26 mouse cellular contexts compared by ENCODE assay signal in genomic region chr9:23236635-23237279, GRCm38 (mm10). TPM values are rescaled to one million over a fixed set of nuclear protein-coding genes. Genes with fewer than 3 reads are reported as not detected.
DNase-seq lines count a peak whose midpoint lies in the region; ATAC-seq lines count a peak whose summit lies in the region.
"Had no signal": no experiment of that assay in that cellular context is flagged by ENCODE, and none has a peak within 500 bp of the region (broad histone marks: within the 10 kb centered on the region; RNA-seq: fewer than 3 reads in every experiment).

No protein-coding gene starts in this region.

- no peaks in the 10 kb centered on the region for H3K36me3 ChIP-seq in forebrain, embryonic 14.5 days (ENCODE audit: control insufficient read depth, insufficient read depth, low read length)
- H3K36me3 ChIP-seq in forebrain, embryonic 13.5 days (ENCODE audit: poor library complexity, severe bottlenecking) = no peaks in the 10 kb centered on the region
- H3K36me3 ChIP-seq in neural tube, embryonic 11.5 days (ENCODE audit: control insufficient read depth, insufficient read depth, low read length) = no peaks in the 10 kb centered on the region
- no peaks in the 10 kb centered on the region for H3K36me3 ChIP-seq in midbrain, embryonic 14.5 days (ENCODE audit: control insufficient read depth, insufficient read depth, low read length)
- H3K36me3 ChIP-seq: kidney, embryonic 15.5 days; liver, embryonic 12.5 days had no signal

- H3K9ac ChIP-seq in forebrain, embryonic 14.5 days (ENCODE audit: low read length) = no peak overlapping the region
- no peak overlapping the region for H3K9ac ChIP-seq in forebrain, embryonic 13.5 days
- no peak overlapping the region for H3K9ac ChIP-seq in neural tube, embryonic 11.5 days (ENCODE audit: low read length)
- no peak overlapping the region for H3K9ac ChIP-seq in midbrain, embryonic 14.5 days (replicated peaks; ENCODE audit: low read length)
- H3K9ac ChIP-seq: kidney, embryonic 15.5 days; limb, embryonic 13.5 days; liver, embryonic 12.5 days had no signal

- no peak overlapping the region for H3K4me3 ChIP-seq in forebrain, embryonic 14.5 days (ENCODE audit: low read depth, low read length)
- H3K4me3 ChIP-seq in forebrain, embryonic 13.5 days = no peak overlapping the region
- H3K4me3 ChIP-seq in neural tube, embryonic 11.5 days (ENCODE audit: low read depth, low read length) = no peak overlapping the region
- no peak overlapping the region for H3K4me3 ChIP-seq in midbrain, embryonic 14.5 days (replicated peaks; ENCODE audit: low read depth, low read length)
- H3K4me3 ChIP-seq: gastrocnemius, adult 2 months; kidney, embryonic 15.5 days; limb, embryonic 13.5 days; liver, embryonic 12.5 days had no signal

- H3K27ac ChIP-seq in forebrain, embryonic 14.5 days (ENCODE audit: low read depth, low read length) = no peak overlapping the region
- no peak overlapping the region for H3K27ac ChIP-seq in forebrain, embryonic 13.5 days
- H3K27ac ChIP-seq in neural tube, embryonic 11.5 days (ENCODE audit: low read depth, low read length) = no peak overlapping the region
- H3K27ac ChIP-seq in midbrain, embryonic 14.5 days (replicated peaks; ENCODE audit: low read depth, low read length) = no peak overlapping the region
- H3K27ac ChIP-seq: gastrocnemius, adult 2 months; kidney, embryonic 15.5 days; limb, embryonic 13.5 days; liver, embryonic 12.5 days had no signal

- no peaks in the 10 kb centered on the region for H3K27me3 ChIP-seq in forebrain, embryonic 14.5 days (replicated peaks; ENCODE audit: control insufficient read depth, insufficient read depth, low read length)
- H3K27me3 ChIP-seq in forebrain, embryonic 13.5 days = no peaks in the 10 kb centered on the region
- H3K27me3 ChIP-seq in neural tube, embryonic 11.5 days (ENCODE audit: control insufficient read depth, insufficient read depth, low read length) = no peaks in the 10 kb centered on the region
- H3K27me3 ChIP-seq in midbrain, embryonic 14.5 days (ENCODE audit: control insufficient read depth, insufficient read depth, low read length) = no peaks in the 10 kb centered on the region
- H3K27me3 ChIP-seq: liver, embryonic 12.5 days had no signal

- no peak for DNase-seq in forebrain, embryonic 14.5 days (ENCODE audit: low spot score)
- DNase-seq in neural tube, embryonic 11.5 days (ENCODE audit: low spot score) = peak; percentile 33
- DNase-seq in neural tube, embryonic 10.5 days (ENCODE audit: extremely low spot score, low spot score) = no peak
- DNase-seq in midbrain, embryonic 14.5 days = peak; percentile 53
- DNase-seq in left cerebral cortex, postnatal 10 days (ENCODE audit: extremely low spot score in 1 of 2, low spot score in 2 of 2) = no peak
- DNase-seq in gastrocnemius, postnatal 36 days = no peak
- DNase-seq in urinary bladder, adult 18-20 months (ENCODE audit: low spot score in 2 of 2) = no peak
- DNase-seq: adrenal gland, postnatal 25 days; cerebellum, adult 9-10 months; gastrocnemius, adult 2 months; kidney, postnatal 36 days; layer of hippocampus, postnatal 36 days; lung, adult 18-20 months; lung, postnatal 10 days; right cerebral cortex, postnatal 25 days; spleen, adult 18-20 months had no signal

- intact Hi-C loops in left cerebral cortex, postnatal 10 days (cut with DNase I) = no loop called here
- intact Hi-C loops in gastrocnemius, postnatal 36 days (cut with DNase I) = no loop called here

- no peaks in the 10 kb centered on the region for H3K4me1 ChIP-seq in forebrain, embryonic 14.5 days (ENCODE audit: control insufficient read depth, insufficient read depth, low read length)
- 0 out of 2 replicates have a peak, but pooled peaks cover 11% of the 10 kb centered on the region for H3K4me1 ChIP-seq in forebrain, embryonic 13.5 days
- H3K4me1 ChIP-seq in neural tube, embryonic 11.5 days (ENCODE audit: control insufficient read depth, insufficient read depth, low read length) = no peaks in the 10 kb centered on the region
- H3K4me1 ChIP-seq in midbrain, embryonic 14.5 days (ENCODE audit: control insufficient read depth, insufficient read depth, low read length) = no peaks in the 10 kb centered on the region
- H3K4me1 ChIP-seq: liver, embryonic 12.5 days had no signal

- ATAC-seq in forebrain, embryonic 14.5 days = peak; percentile 18; the same call in 1 of the 2 replicates
- ATAC-seq in forebrain, embryonic 13.5 days = no peak
- ATAC-seq in neural tube, embryonic 11.5 days (ENCODE audit: insufficient read depth, low FRiP score, low TSS enrichment) = peak; percentile 60
- peak; percentile 46; the same call in 1 of the 2 replicates for ATAC-seq in midbrain, embryonic 14.5 days (ENCODE audit: low FRiP score, low TSS enrichment)
- ATAC-seq: intestine, embryonic 16.5 days; liver, embryonic 12.5 days had no signal

- no peaks in the 10 kb centered on the region for H3K9me3 ChIP-seq in forebrain, embryonic 14.5 days (replicated peaks; ENCODE audit: control insufficient read depth, low read length)
- no peaks in the 10 kb centered on the region for H3K9me3 ChIP-seq in forebrain, embryonic 13.5 days (replicated peaks)
- H3K9me3 ChIP-seq in neural tube, embryonic 11.5 days (ENCODE audit: control insufficient read depth, low read length) = no peaks in the 10 kb centered on the region
- H3K9me3 ChIP-seq in midbrain, embryonic 14.5 days (ENCODE audit: control insufficient read depth, low read length) = no peaks in the 10 kb centered on the region
- H3K9me3 ChIP-seq: kidney, embryonic 15.5 days; liver, embryonic 12.5 days had no signal

- H3K4me2 ChIP-seq in forebrain, embryonic 14.5 days (ENCODE audit: low read length) = no peak overlapping the region
- H3K4me2 ChIP-seq in forebrain, embryonic 13.5 days = no peak overlapping the region
- H3K4me2 ChIP-seq in neural tube, embryonic 11.5 days (ENCODE audit: low read depth) = no peak overlapping the region
- no peak overlapping the region for H3K4me2 ChIP-seq in midbrain, embryonic 14.5 days (ENCODE audit: low read length)
- H3K4me2 ChIP-seq: heart, embryonic 11.5 days; kidney, embryonic 15.5 days; limb, embryonic 13.5 days; liver, embryonic 12.5 days had no signal

- 65% methylated on average over 6 of the region's 6 CpGs for WGBS in forebrain, embryonic 14.5 days
- 65% methylated on average over 6 of the region's 6 CpGs for WGBS in forebrain, embryonic 13.5 days
- 58% methylated on average over 6 of the region's 6 CpGs for WGBS in neural tube, embryonic 11.5 days
- WGBS in midbrain, embryonic 14.5 days = 43% methylated on average over 6 of the region's 6 CpGs

RNA-seq across cellular contexts. Expression of gene Bmper, which starts 13.9 kb away (rescaled TPM):
- 13.3 and 13.9 TPM in 2 replicates for polyA plus RNA-seq in forebrain, embryonic 14.5 days (2014; fragmentation: Nextera tagmentation; extraction: Ambion mirVana)
- polyA plus RNA-seq in forebrain, embryonic 13.5 days (2015; fragmentation: Nextera tagmentation; extraction: Ambion mirVana) = 13.7 and 17.4 TPM in 2 replicates
- 10.5 and 11.2 TPM in 2 replicates for polyA plus RNA-seq in neural tube, embryonic 11.5 days (2014; fragmentation: Nextera tagmentation; extraction: Ambion mirVana)
- 4.9 and 5.3 TPM in 2 replicates for polyA plus RNA-seq in midbrain, embryonic 14.5 days (2014; fragmentation: Nextera tagmentation; extraction: Ambion mirVana)
- total RNA-seq in left cerebral cortex, postnatal 10 days (2021) = 1 to 10 TPM; 4.8 to 6.6 TPM
- 1 to 10 TPM; 3.2 to 5.3 TPM for total RNA-seq in gastrocnemius, postnatal 36 days (2021)
- total RNA-seq: common myeloid progenitor, adult 5-6 weeks; hematopoietic stem cell, adult 5-6 weeks; monocyte, adult 5-6 weeks; neutrophil, adult 5-6 weeks had no signal

Comparison
In these comparisons a context has a peak if more than half of its experiments do, and no peak if none do; other contexts are left out.
1. DNase-seq: peak in neural tube, embryonic 11.5 days (single experiment) and midbrain, embryonic 14.5 days (single experiment); none in forebrain, embryonic 14.5 days (single experiment), neural tube, embryonic 10.5 days (single experiment), left cerebral cortex, postnatal 10 days (0 of 2), gastrocnemius, postnatal 36 days (0 of 2) and urinary bladder, adult 18-20 months (0 of 2).